8 mouse cellular contexts compared by ENCODE assay signal in the genomic region with DNA sequence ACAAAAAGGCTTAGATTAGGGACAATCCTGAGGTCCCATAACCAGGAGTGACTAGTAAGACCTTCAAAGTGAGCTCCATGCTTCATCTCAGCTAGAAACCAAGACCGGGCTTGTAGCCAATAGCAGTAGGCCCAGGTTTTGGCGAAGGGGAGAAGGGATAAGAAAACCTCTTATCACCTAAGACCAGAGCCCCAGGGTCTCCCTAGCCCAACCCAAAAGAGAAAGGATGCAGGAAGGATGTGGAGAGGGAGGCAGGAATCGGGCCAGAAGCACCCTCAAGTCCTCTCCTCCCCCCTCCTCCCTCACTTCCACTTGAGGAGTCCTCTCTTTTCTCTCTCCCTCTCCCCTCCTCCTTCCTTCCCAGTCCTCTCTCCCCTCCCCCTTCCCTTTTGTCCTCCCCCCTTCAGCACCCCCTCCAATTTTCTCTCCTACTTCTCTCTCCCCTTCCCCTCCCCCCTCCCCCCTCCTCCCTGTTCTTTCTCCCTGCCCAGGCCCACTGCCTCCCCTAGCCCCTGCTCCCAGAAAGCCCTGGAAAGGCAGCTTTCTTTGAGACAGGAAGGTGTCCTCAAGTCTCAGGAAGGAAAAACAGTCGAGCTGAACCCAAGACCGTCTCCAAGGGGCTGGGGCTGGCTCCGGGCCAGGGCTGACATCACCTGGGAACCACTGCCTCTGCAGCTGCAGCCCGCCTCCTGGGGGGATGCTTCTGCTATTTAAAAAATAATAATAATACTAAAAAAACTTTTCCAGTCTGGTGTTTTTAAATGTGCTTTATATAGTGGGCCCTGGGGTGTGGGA. TPM values are rescaled to one million over a fixed set of nuclear protein-coding genes. Genes with fewer than 3 reads are reported as not detected.
DNase-seq lines count a peak whose midpoint lies in the region; ATAC-seq and TF ChIP-seq lines count a peak whose summit lies in the region.

No protein-coding gene starts in this region.

- no peak overlapping the region for H3K4me2 ChIP-seq in forebrain, postnatal 0 days (ENCODE audit: low read depth)

- no peaks in the 10 kb centered on the region for H3K9me3 ChIP-seq in forebrain, embryonic 10.5 days
- H3K9me3 ChIP-seq in forebrain, postnatal 0 days (ENCODE audit: low read length) = no peaks in the 10 kb centered on the region

- H3K9ac ChIP-seq in forebrain, postnatal 0 days = no peak overlapping the region

- no peak for ATAC-seq in forebrain, postnatal 0 days
- ATAC-seq in frontal cortex, adult (ENCODE audit: low TSS enrichment) = no peak

- H3K36me3 ChIP-seq in forebrain, embryonic 10.5 days (replicated peaks) = no peaks in the 10 kb centered on the region
- no peaks in the 10 kb centered on the region for H3K36me3 ChIP-seq in forebrain, postnatal 0 days (ENCODE audit: insufficient read depth)
- no peaks in the 10 kb centered on the region for H3K36me3 ChIP-seq in thymus, adult 2 months (ENCODE audit: control insufficient read depth, insufficient read depth, low read length)

- no peak for TF ChIP-seq CTCF in forebrain, postnatal 0 days (IDR thresholded peaks at IDR 0.05; ENCODE audit: low read depth)
- no peak for TF ChIP-seq CTCF in thymus, adult 2 months (IDR thresholded peaks at IDR 0.05; ENCODE audit: borderline replicate concordance, control insufficient read depth, extremely low read depth, insufficient read depth, low read length, poor library complexity)

- H3K4me3 ChIP-seq in forebrain, embryonic 10.5 days = no peak overlapping the region
- H3K4me3 ChIP-seq in forebrain, postnatal 0 days (ENCODE audit: low read depth, low read length) = no peak overlapping the region
- H3K4me3 ChIP-seq in thymus, adult 2 months (ENCODE audit: control insufficient read depth, insufficient read depth, low read length) = no peak overlapping the region

- TF ChIP-seq POLR2A in thymus, adult 2 months (IDR thresholded peaks at IDR 0.05; ENCODE audit: control insufficient read depth, extremely low read depth, insufficient read depth, low read length, poor library complexity) = no peak

- peaks cover 17% of the 10 kb centered on the region for H3K4me1 ChIP-seq in forebrain, embryonic 10.5 days
- no peaks in the 10 kb centered on the region for H3K4me1 ChIP-seq in forebrain, postnatal 0 days (ENCODE audit: insufficient read depth)
- no peaks in the 10 kb centered on the region for H3K4me1 ChIP-seq in thymus, adult 2 months (replicated peaks; ENCODE audit: control insufficient read depth, insufficient read depth, low read length)

- WGBS in forebrain, embryonic 10.5 days = 61% methylated on average over 7 of the region's 7 CpGs
- WGBS in forebrain, postnatal 0 days = 35% methylated on average over 7 of the region's 7 CpGs
- 34% methylated on average over 7 of the region's 7 CpGs for WGBS in thymus, adult 2 months

- DNase-seq in forebrain, embryonic 10.5 days (ENCODE audit: extremely low spot score, low spot score) = no peak
- no peak for DNase-seq in forebrain, postnatal 0 days
- peak; percentile 78 for DNase-seq in MEL-GATA-1-ER (ENCODE audit: extremely low read depth, low read depth)
- peak; percentile 79 for DNase-seq in gastrocnemius, postnatal 25 days
- DNase-seq in kidney, adult 9 months = peak; percentile 50
- no peak for DNase-seq in thymus, adult 2 months
- no peak for DNase-seq in layer of hippocampus, adult 9-11 months

- H3K27ac ChIP-seq in forebrain, embryonic 10.5 days = peak overlapping the region; percentile 69
- no peak overlapping the region for H3K27ac ChIP-seq in forebrain, postnatal 0 days (ENCODE audit: low read depth, low read length)
- no peak overlapping the region for H3K27ac ChIP-seq in thymus, adult 2 months (ENCODE audit: control insufficient read depth, insufficient read depth, low read length)

- no peaks in the 10 kb centered on the region for H3K27me3 ChIP-seq in forebrain, embryonic 10.5 days (ENCODE audit: poor library complexity, severe bottlenecking)
- no peaks in the 10 kb centered on the region for H3K27me3 ChIP-seq in forebrain, postnatal 0 days (ENCODE audit: insufficient read depth, low read length)
- H3K27me3 ChIP-seq in thymus, adult 2 months (ENCODE audit: control insufficient read depth, insufficient read depth, low read length) = no peaks in the 10 kb centered on the region

RNA-seq across cellular contexts. Expression of a gene that starts 12.2 kb away (rescaled TPM):
- 4.0 and 4.1 TPM in 2 replicates for polyA plus RNA-seq in forebrain, embryonic 10.5 days (2016; fragmentation: Nextera tagmentation; extraction: Ambion mirVana)
- 1.6 TPM in 1 of 2 replicates, not detected in the other for total RNA-seq in forebrain, postnatal 0 days (2014; rRNA removed)
- polyA plus RNA-seq in forebrain, postnatal 0 days (2015; fragmentation: Nextera tagmentation; extraction: Ambion mirVana) = 0.69 and 1.1 TPM in 2 replicates
- 10 to 100 TPM; 11.2 to 12.4 TPM for total RNA-seq in gastrocnemius, postnatal 25 days (2021)
- 3.4 and 5.0 TPM in 2 replicates for polyA plus RNA-seq in thymus, adult 2 months (2012; rRNA removed)

RNA-seq across cellular contexts. Expression of a gene that starts 50.3 kb away (rescaled TPM):
- 14.6 and 14.9 TPM in 2 replicates for polyA plus RNA-seq in forebrain, embryonic 10.5 days (2016; fragmentation: Nextera tagmentation; extraction: Ambion mirVana)
- total RNA-seq in forebrain, postnatal 0 days (2014; rRNA removed) = 18.4 and 27.3 TPM in 2 replicates
- 11.9 and 16.4 TPM in 2 replicates for polyA plus RNA-seq in forebrain, postnatal 0 days (2015; fragmentation: Nextera tagmentation; extraction: Ambion mirVana)
- total RNA-seq in gastrocnemius, postnatal 25 days (2021) = 10 to 100 TPM; 18.8 to 24.8 TPM
- polyA plus RNA-seq in thymus, adult 2 months (2012; rRNA removed) = 46.8 and 50.3 TPM in 2 replicates

Comparison
In these comparisons a context has a peak if more than half of its experiments do, and no peak if none do; other contexts are left out.
1. DNase-seq: peak in MEL-GATA-1-ER (single experiment), gastrocnemius, postnatal 25 days (single experiment) and kidney, adult 9 months (single experiment); none in forebrain, embryonic 10.5 days (single experiment), forebrain, postnatal 0 days (single experiment), thymus, adult 2 months (single experiment) and layer of hippocampus, adult 9-11 months (single experiment).